Mouse (Mus musculus) kidney, embryonic 14.5 days (tissue): Measurements from ENCODE around the gene Vav3. TPM values are rescaled to one million over a fixed set of nuclear protein-coding genes. Genes with fewer than 3 reads are reported as not detected.

ENCODE experiments used
- ATAC-seq: fragments of 200-750 bp; cut with Nextera tagmentation; 2 replicates; pipeline ENCODE4 v1.8.0; 2017; ENCODE audit warnings: moderate number of reproducible peaks, mild to moderate bottlenecking, moderate TSS enrichment, moderate library complexity; ENCODE audit not compliant: low FRiP score, low TSS enrichment
- H3K27ac ChIP-seq: fragments of 300-500 bp; sonication (generic); 2 replicates; pipeline ENCODE4 v1.5.1; 2014; ENCODE audit warnings: low read depth, mild to moderate bottlenecking, low read length, moderate library complexity, mixed read lengths
- H3K27me3 ChIP-seq: fragments of 300-500 bp; sonication (generic); 2 replicates; pipeline ENCODE4 v1.6.1; 2014; ENCODE audit warnings: mild to moderate bottlenecking, low read length; ENCODE audit not compliant: control insufficient read depth, insufficient read depth
- H3K36me3 ChIP-seq: fragments of 300-500 bp; sonication (generic); 2 replicates; pipeline ENCODE4 v1.6.1; 2014; ENCODE audit warnings: low read length, mixed read lengths; ENCODE audit not compliant: control insufficient read depth, insufficient read depth
- H3K4me1 ChIP-seq: fragments of 300-500 bp; sonication (generic); 2 replicates; pipeline ENCODE4 v1.6.1; 2014; ENCODE audit warnings: low read length, mixed read lengths; ENCODE audit not compliant: control insufficient read depth, insufficient read depth
- H3K4me2 ChIP-seq: fragments of 300-500 bp; sonication (generic); replicated peaks from 2 replicates; pipeline ENCODE4 v1.6.1; 2014; ENCODE audit warnings: low read depth, mild to moderate bottlenecking, low read length
- H3K4me3 ChIP-seq: fragments of 300-500 bp; sonication (generic); 2 replicates; pipeline ENCODE4 v1.5.1; 2014; ENCODE audit warnings: mild to moderate bottlenecking, low read length
- H3K9ac ChIP-seq: fragments of 300-500 bp; sonication (generic); 2 replicates; pipeline ENCODE4 v1.6.1; 2014; ENCODE audit warnings: low read depth, mild to moderate bottlenecking, low read length, moderate library complexity
- H3K9me3 ChIP-seq: fragments of 300-500 bp; sonication (generic); 2 replicates; pipeline ENCODE4 v1.6.1; 2016; ENCODE audit warnings: low read length; ENCODE audit not compliant: control insufficient read depth
- WGBS: fragments of 180-500 bp; shearing (Covaris S2); extraction: QIAGEN DNeasy Blood & Tissue Kit; methylation state at CpG from one replicate; pipeline ENCODE4 v1.1.7; 2014; 5-methylcytosine and 5-hydroxymethylcytosine counted together
- polyA plus RNA-seq: library from polyadenylated mRNA; unstranded; fragments of >200 nt; fragmentation: Nextera tagmentation; extraction: Ambion mirVana; gene quantifications from 2 replicates; pipeline ENCODE4 v1.2.1, GENCODE M21; 2014

The Vav3 gene
- polyA plus RNA-seq, 1 experiment from 2014 or later: 25.7 TPM

- no peak for ATAC-seq
- no peak overlapping the region for H3K9ac ChIP-seq
- no peak overlapping the region for H3K27ac ChIP-seq
- H3K4me2 ChIP-seq: no peak overlapping the region
- H3K4me1 ChIP-seq: no peaks in the 10 kb centered on the region
- H3K27me3 ChIP-seq: no peaks in the 10 kb centered on the region
- 82% methylated on average over 7 of the region's 7 CpGs for WGBS
- H3K9me3 ChIP-seq: no peaks in the 10 kb centered on the region
- H3K4me3 ChIP-seq: no peak overlapping the region
- no peaks in the 10 kb centered on the region for H3K36me3 ChIP-seq
Measured at GRCm38 (mm10) chr3:109711751-109712150, 371.3 kb downstream of the Vav3 start.

DNA sequence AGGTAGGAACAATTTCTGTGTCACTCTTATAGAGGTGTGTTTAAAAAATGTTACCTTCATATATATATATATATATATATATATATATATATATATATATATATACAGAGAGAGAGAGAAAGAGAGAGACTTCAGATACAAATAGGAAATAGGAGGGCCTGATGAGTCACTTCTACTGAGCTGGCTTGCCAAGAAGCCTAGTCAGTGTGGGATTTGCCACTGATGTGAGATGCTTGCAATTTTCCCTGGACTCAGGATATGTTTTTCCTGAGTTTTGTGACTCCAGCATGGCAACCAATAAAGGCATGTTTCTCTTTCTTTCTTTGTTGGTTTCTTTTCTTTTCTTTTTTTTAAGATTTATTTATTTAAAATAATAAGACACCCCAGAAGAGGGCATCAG lies 374.0 kb downstream of the Vav3 start:
- Histone ChIP-seq H3K36me3 (no peaks in the 10 kb centered on the region), H3K4me2 (no peak overlapping the region), H3K27ac (no peak overlapping the region), H3K4me1 (no peaks in the 10 kb centered on the region), H3K9ac (no peak overlapping the region), H3K4me3 (no peak overlapping the region), H3K27me3 (no peaks in the 10 kb centered on the region), H3K9me3 (no peaks in the 10 kb centered on the region)
- ATAC-seq: no peak

DNA sequence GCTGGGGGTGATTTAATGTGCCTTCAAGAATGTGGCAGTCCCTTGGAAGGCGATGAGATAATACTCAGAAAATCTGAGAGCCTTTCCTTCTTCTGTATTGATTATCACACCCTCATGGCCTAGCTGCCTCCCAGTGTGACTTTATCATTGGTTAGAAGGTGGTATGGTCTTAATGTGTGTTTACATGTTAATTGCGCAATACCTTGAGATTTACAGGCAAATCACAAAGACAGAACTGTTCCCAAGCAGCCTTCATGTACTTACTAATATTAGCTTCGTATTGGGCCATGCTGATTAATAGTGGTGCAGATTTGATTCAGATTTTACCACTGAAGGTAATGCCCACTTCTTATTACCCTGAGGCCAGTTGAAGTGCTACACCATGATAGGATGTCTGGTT lies 381.3 kb downstream of the Vav3 start:
- ATAC-seq: no peak
- no peak overlapping the region for H3K9ac ChIP-seq
- H3K36me3 ChIP-seq: no peaks in the 10 kb centered on the region
- no peak overlapping the region for H3K27ac ChIP-seq
- H3K4me2 ChIP-seq: no peak overlapping the region
- H3K27me3 ChIP-seq: no peaks in the 10 kb centered on the region
- H3K9me3 ChIP-seq: no peaks in the 10 kb centered on the region
- H3K4me1 ChIP-seq: no peaks in the 10 kb centered on the region
- WGBS: 95% methylated on average over 3 of the region's 3 CpGs
- H3K4me3 ChIP-seq: no peak overlapping the region

- H3K27me3 ChIP-seq: no peaks in the 10 kb centered on the region
- H3K9ac ChIP-seq: no peak overlapping the region
- H3K4me2 ChIP-seq: no peak overlapping the region
- H3K36me3 ChIP-seq: no peaks in the 10 kb centered on the region
- H3K4me1 ChIP-seq: no peaks in the 10 kb centered on the region
- no peak overlapping the region for H3K4me3 ChIP-seq
- no peaks in the 10 kb centered on the region for H3K9me3 ChIP-seq
- H3K27ac ChIP-seq: no peak overlapping the region
- ATAC-seq: no peak
- WGBS: 79% methylated on average over 1 of the region's 1 CpGs
Measured at GRCm38 (mm10) chr3:109726776-109727175, 386.3 kb downstream of the Vav3 start.

- WGBS: 88% methylated on average over 5 of the region's 5 CpGs
- Histone ChIP-seq H3K36me3 (no peaks in the 10 kb centered on the region), H3K27ac (no peak overlapping the region), H3K4me3 (no peak overlapping the region), H3K4me1 (no peaks in the 10 kb centered on the region), H3K9ac (no peak overlapping the region), H3K9me3 (no peaks in the 10 kb centered on the region; the same call in 1 of the 2 replicates), H3K4me2 (no peak overlapping the region), H3K27me3 (no peaks in the 10 kb centered on the region)
- no peak for ATAC-seq
Measured at GRCm38 (mm10) chr3:109731592-109732230, 391.3 kb downstream of the Vav3 start.

GRCm38 (mm10) chr3:109732327-109733182 lies 392.1 kb downstream of the Vav3 start:
- Histone ChIP-seq H3K4me1 (no peaks in the 10 kb centered on the region), H3K9me3 (no peaks in the 10 kb centered on the region; the same call in 1 of the 2 replicates), H3K36me3 (no peaks in the 10 kb centered on the region), H3K4me2 (no peak overlapping the region), H3K9ac (no peak overlapping the region), H3K4me3 (no peak overlapping the region), H3K27me3 (no peaks in the 10 kb centered on the region), H3K27ac (no peak overlapping the region)
- WGBS: 55% methylated on average over 10 of the region's 10 CpGs
- peak; percentile 89; the same call in 1 of the 2 replicates for ATAC-seq

Other genes with a start within 250 kb of the Vav3 start
- 17.6 and 25.1 TPM in 2 replicates for gene Slc25a24, start 217.5 kb upstream of the Vav3 start, polyA plus RNA-seq